Mouse (Mus musculus): ENCODE results near the gene Kif1b.
"Not testable (repeated sequence)": the region's sequence is repeated elsewhere in the genome, so short reads cannot be mapped to it uniquely, and the experiment has no call there.

Kif1b gene

GRCm38 (mm10) chr4:149220042-149220473, 87.4 kb downstream of the Kif1b start:
- DNase-seq (ENCODE audit: low read depth), result no peak

DNA sequence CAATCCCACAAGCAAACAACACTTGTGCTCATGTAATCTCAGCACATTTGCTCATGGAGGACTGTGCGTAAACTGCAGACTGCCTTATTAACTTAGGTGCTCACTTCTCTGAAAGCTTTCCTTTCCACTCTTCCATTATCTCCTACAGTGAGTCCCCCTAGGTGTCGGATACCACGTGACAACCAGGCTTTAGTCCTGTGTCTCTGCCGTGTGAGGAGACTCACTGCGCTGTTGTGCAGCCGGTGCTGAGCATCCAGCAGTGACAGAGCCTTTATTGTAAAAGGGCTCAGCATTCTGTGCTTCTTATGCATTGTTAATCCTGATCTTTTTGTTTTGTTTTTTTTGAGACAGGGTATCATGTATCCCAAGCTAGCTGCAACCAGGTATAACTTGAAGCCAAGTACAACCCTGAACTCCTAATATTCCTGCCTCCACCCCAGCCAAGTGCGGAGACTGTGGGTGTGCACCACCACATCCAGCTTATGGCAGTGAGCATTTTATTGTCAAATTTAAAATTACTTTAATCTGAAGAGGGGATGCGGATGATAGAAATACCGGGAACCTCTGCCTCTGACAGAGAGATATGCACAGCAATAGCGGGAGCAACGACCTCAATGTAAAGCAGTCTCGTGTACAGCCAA, 88.0 kb downstream of the Kif1b start:
- DNase-seq (ENCODE audit: low read depth), result no peak

GRCm38 (mm10) chr4:149218476-149218875, 89.0 kb downstream of the Kif1b start:
- no peak for DNase-seq (ENCODE audit: low read depth)

- DNase-seq (ENCODE audit: low read depth), result peak; percentile 28
These were observed 91.5 kb downstream of the Kif1b start for GRCm38 (mm10) chr4:149215982-149216381.

DNA sequence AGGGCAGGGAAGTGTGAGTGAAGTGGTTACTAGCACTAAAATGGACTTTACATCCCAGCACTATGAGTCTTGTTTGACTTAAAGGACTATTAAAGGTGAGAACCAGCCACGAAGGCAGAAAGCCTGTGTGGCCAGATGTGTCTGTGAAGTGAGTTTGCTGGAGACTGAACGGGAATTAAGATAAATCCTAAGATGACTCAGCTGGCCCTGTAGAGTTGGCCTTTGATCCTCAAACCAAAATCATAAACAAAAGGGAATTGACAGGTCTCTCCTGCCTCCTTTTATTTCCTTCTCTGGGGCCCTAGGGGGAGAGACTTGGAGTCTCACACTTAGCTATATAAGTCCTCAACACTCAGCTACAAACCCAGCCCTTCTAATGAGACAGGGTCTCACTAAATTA, 92.1 kb downstream of the Kif1b start:
- no peak for DNase-seq (ENCODE audit: low read depth)

GRCm38 (mm10) chr4:149214468-149214867, 93.0 kb downstream of the Kif1b start:
- DNase-seq (ENCODE audit: low read depth), result not testable (repeated sequence)

GRCm38 (mm10) chr4:149213466-149213865, 94.0 kb downstream of the Kif1b start:
- DNase-seq (ENCODE audit: low read depth), result no peak

GRCm38 (mm10) chr4:149211441-149211840, 96.1 kb downstream of the Kif1b start:
- DNase-seq (ENCODE audit: low read depth), result not testable (repeated sequence)

- DNase-seq (ENCODE audit: low read depth), result no peak
These were observed 105.0 kb downstream of the Kif1b start for GRCm38 (mm10) chr4:149202467-149202866.

- no peak for DNase-seq (ENCODE audit: low read depth)
These were observed 106.4 kb downstream of the Kif1b start for GRCm38 (mm10) chr4:149201110-149201509.

GRCm38 (mm10) chr4:149197180-149197579, 110.3 kb downstream of the Kif1b start:
- no peak for DNase-seq (ENCODE audit: low read depth)

DNA sequence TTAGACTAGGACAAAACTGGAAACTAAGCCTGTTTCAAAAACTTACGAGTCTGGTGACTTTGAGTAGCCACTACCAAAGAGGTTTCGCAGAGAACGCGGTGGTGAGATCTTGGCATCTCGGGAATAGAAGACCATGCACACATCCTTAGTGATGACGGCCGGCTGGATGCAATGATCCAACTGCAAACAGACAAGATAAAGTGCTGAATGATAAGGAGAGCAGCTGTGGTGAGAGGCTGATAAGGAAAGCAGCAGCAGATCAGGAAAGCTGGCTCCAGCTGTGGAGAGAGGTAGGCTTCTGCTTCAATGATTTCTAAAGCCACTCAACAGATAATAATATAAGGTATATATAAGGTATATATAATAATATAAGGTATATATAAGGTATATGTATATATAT, 116.4 kb downstream of the Kif1b start:
- DNase-seq (ENCODE audit: low read depth), result no peak

DNA sequence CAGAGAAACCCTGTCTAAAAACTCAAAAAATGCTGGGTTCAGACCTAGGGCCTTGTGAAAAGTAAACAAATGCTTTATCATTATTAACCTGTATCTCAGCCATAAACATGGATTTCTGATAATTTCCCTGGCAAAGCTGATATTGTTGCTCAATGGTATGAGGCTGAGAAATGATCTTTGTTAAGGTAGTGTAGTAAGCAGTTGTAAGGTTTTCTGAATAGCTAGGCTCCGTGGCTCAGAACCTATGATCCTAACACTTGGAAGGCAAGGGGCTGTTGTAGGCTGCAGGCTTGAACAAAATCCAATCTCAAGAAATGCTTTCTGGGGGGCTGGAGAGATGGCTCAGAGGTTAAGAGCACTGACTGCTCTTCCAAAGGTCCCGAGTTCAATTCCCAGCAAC, 118.9 kb downstream of the Kif1b start:
- no peak for DNase-seq (ENCODE audit: low read depth)

DNA sequence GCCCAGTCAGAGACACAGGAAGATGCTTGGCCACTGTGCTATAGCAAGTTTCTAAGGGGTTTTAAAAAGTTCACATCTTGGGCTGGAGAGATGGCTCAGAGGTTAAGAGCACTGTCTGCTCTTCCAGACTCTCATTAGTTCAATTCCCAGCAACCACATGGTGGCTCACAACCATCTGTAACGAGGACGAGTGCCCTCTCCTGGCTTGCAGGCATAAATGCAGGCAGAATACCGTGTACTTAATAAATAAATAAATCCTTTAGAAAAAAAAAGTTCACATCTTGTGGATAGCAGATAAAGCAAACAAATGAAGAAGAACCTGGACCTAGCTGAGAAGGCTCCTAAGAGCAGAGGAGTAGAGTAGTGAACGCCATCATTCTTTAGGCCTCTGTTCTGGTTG, 124.7 kb downstream of the Kif1b start:
- peak; percentile 58 for DNase-seq (ENCODE audit: low read depth)

DNA sequence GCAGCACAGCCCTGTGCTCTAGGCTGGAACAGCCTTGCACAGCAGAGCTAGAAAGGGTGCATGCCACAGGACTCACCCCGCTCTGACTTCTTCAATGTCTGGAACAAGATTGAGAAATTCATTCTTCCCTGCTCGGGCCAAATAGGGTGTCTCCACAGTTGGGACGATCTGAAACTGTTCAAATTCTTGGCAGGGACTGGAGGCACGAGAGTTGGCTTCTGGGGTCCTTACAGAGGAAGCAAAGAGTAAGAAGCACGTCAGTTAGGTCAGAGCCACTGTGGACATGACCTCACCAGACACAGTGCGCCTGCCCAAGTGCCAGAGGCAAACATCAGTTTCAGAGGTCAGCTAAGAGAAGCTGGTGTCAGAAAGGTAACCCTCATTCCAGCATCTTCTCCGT, 125.3 kb downstream of the Kif1b start:
- no peak for DNase-seq (ENCODE audit: low read depth)

- DNase-seq (ENCODE audit: low read depth), result no peak
These were observed 127.9 kb downstream of the Kif1b start for GRCm38 (mm10) chr4:149179573-149179972.

DNA sequence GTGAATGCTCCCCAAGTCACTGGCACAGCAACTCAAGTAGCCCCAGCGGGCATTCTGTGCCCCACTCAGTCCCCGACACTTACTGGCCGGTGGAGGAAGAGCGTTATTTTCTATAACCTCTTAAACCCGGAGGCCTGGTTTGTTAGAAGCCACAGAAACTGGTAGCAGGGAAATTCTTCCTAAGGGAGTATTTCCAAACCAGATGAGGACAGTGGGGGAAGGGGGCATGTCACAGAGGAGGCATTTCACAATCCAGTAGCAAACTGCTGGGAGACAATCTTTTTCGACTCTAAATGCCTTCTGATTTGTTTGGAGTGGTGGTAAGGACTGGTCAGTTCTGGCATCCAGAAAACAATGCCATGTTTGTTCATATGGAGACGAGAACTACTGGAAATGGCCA, 128.3 kb downstream of the Kif1b start:
- no peak for DNase-seq (ENCODE audit: low read depth)

DNA sequence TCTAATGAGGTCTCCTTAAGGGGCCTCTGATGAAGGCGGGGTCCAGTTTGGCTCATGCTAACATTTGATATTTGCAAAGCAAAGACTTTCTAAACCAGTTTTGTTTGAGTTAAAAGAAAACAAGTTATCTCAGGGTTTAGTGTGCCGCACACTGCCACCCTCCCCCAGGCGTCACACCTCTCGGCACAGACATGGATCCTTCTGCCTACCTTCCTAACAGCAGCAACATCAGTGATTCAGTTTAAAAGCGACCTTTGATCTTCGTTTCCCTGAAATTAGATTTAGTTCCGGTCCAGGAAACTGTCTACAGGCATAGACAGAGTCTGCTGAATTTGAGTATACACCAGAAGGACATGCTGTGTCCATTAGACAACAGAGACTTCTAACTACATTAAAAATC, 129.2 kb downstream of the Kif1b start:
- DNase-seq (ENCODE audit: low read depth), result no peak

DNA sequence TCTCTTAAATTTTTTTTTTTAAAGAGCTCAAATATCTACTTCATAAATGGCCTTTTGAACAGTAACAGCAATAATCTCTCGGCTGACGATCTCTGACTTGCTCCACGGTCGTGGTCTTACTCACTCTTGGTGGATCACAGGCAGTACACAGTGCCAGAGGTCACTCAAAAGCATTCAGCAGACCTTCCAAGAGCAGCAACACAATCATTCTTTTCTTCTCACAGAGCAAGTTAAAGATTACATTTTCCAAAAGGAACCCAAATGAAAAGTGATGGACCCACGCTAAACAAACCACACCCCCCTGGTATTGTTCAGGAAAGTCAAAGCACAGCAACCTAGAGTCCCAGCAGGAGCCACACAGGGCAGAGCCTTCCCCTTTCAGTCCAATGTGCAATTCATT, 130.4 kb downstream of the Kif1b start:
- no peak for DNase-seq (ENCODE audit: low read depth)

GRCm38 (mm10) chr4:149176645-149177044, 130.8 kb downstream of the Kif1b start:
- no peak for DNase-seq (ENCODE audit: low read depth)

DNA sequence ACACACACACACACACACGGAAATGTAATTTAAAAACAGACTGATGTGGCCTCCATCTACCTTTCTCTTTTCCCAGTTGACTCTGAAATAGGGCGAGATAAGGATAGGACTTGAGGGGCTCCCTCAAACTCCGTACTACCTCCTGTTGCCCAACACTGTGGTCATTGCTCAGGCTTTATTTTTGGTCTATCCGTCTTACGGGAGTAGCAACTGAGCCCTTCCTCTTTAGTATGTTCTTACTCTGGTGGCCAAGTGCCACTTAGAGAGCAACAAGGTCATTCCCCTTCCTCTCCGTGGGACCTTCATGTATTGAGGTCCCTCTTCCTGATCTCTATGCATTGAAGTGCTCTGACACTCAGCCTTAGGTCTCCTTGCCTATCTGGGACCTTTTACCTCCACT, 133.8 kb downstream of the Kif1b start:
- no peak for DNase-seq (ENCODE audit: low read depth)

DNA sequence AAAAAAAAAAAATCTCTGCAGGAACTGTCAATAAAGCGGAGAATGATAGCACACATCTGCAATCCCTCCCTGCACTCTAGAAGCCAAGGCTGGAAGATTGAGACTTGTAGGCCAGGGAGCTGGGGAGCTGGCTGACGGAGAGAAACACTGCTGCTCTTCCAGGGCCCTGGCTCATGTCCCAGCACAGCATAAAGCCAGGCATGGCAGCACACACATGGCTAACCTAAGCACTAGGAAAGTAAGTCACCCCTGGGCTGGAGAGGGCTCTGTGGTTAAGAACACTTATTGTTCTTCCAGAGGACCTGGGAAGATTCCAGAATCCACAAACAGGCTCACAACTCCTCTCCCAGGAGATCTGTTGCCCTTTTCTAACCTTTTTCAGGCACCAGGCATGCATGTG, 134.8 kb downstream of the Kif1b start:
- no peak for DNase-seq (ENCODE audit: low read depth)

DNA sequence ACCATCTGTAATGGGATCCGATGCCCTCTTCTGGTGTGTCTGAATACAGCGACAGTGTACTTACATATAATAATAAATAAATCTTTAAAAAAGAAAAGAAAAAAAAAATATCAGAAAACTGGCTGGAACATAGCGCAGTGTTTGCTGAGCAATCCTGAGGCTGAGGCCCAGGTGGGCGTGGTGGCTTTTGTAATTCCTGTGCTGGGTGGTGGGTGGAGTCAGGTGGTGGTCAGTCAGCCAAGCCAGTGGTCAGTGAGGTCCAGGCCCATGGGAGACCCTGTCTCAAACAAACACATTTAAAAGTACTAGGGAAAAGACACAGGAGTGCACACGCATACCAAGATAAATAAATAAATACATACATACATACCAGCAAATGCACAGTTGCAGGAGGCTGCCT, 135.4 kb downstream of the Kif1b start:
- DNase-seq (ENCODE audit: low read depth), result no peak

GRCm38 (mm10) chr4:149171581-149171981, 135.9 kb downstream of the Kif1b start:
- DNase-seq (ENCODE audit: low read depth), result no peak
